Mouse (Mus musculus) myocyte (in vitro differentiated cells): ENCODE measurements at regions not wholly inside any gene's neighbourhood (a gene's known extent, or its start where the extent isn't known, plus 50 kb on each side); places are given as distances from the start of the nearest gene placed in this dataset.

Experiments
- H3K27me3 ChIP-seq: one replicate; pipeline ENCODE4 v1.6.1; 2011; ENCODE audit not compliant: control insufficient read depth, insufficient read depth, insufficient read length
- H3K36me3 ChIP-seq: one replicate; pipeline ENCODE4 v1.6.1; 2011; ENCODE audit not compliant: control insufficient read depth, insufficient read depth
- H3K4me2 ChIP-seq: one replicate; pipeline ENCODE4 v1.6.1; 2011; ENCODE audit warnings: low read depth, control low read depth
- H3K4me3 ChIP-seq: one replicate; pipeline ENCODE4 v1.5.1; 2011; ENCODE audit warnings: mild to moderate bottlenecking, control low read depth, moderate library complexity
- H3K79me2 ChIP-seq: one replicate; pipeline ENCODE4 v1.6.1; 2011; ENCODE audit not compliant: control insufficient read depth, insufficient read depth
- H3ac ChIP-seq: one replicate; pipeline ENCODE4 v1.6.1; 2011; ENCODE audit not compliant: control insufficient read depth, insufficient read length
- CEBPB ChIP-seq: IDR thresholded peaks from 2 replicates; pipeline ENCODE4 v1.6.1; 2011; ENCODE audit warnings: mild to moderate bottlenecking, moderate library complexity; ENCODE audit not compliant: poor library complexity, insufficient read depth, severe bottlenecking
- E2F4 ChIP-seq: IDR thresholded peaks from one replicate; pipeline ENCODE4 v1.6.1; 2011; ENCODE audit warnings: mild to moderate bottlenecking, control low read depth, moderate library complexity; ENCODE audit not compliant: insufficient read depth
- MAX ChIP-seq: IDR thresholded peaks from one replicate; pipeline ENCODE4 v1.6.1; 2011; ENCODE audit warnings: low read depth, mild to moderate bottlenecking, control low read depth
- MYOD1 ChIP-seq, 3 experiments: IDR thresholded peaks; one replicate each; pipeline ENCODE4 v1.6.1; 2011; ENCODE audit warnings: control low read depth in 2 of 3, low read depth in 2 of 3, mild to moderate bottlenecking in 2 of 3, moderate library complexity in 1 of 3; ENCODE audit not compliant: insufficient read length in 2 of 3, control insufficient read depth in 1 of 3
- MYOG ChIP-seq, 3 experiments: IDR thresholded peaks; one replicate each; pipeline ENCODE4 v1.6.1; 2011; ENCODE audit warnings: control low read depth in 2 of 3, low read depth in 2 of 3, mild to moderate bottlenecking in 2 of 3; ENCODE audit not compliant: insufficient read length in 2 of 3, control insufficient read depth in 1 of 3, insufficient read depth in 1 of 3
- POLR2A ChIP-seq: IDR thresholded peaks from one replicate; pipeline ENCODE4 v1.6.1; 2011; ENCODE audit warnings: low read depth, mild to moderate bottlenecking, control low read depth, moderate library complexity; ENCODE audit not compliant: insufficient read length
- POLR2AphosphoS2 ChIP-seq: IDR thresholded peaks from one replicate; pipeline ENCODE4 v1.6.1; 2011; ENCODE audit warnings: low read depth, control low read depth; ENCODE audit not compliant: insufficient read length
- REST ChIP-seq: IDR thresholded peaks from one replicate; pipeline ENCODE4 v1.6.1; 2011; ENCODE audit warnings: mild to moderate bottlenecking, control low read depth, moderate library complexity; ENCODE audit not compliant: insufficient read depth, insufficient read length
- SRF ChIP-seq: IDR thresholded peaks from one replicate; pipeline ENCODE4 v1.6.1; 2011; ENCODE audit warnings: low read depth; ENCODE audit not compliant: control insufficient read depth, insufficient read length
- TCF12 ChIP-seq: IDR thresholded peaks from one replicate; pipeline ENCODE4 v1.6.1; 2011; ENCODE audit warnings: mild to moderate bottlenecking, control low read depth; ENCODE audit not compliant: poor library complexity, insufficient read depth, severe bottlenecking
- TCF3 ChIP-seq: IDR thresholded peaks from one replicate; pipeline ENCODE4 v1.6.1; 2011; ENCODE audit warnings: low read depth, control low read depth; ENCODE audit not compliant: insufficient read length
- USF1 ChIP-seq: IDR thresholded peaks from one replicate; pipeline ENCODE4 v1.6.1; 2011; ENCODE audit warnings: low read depth, mild to moderate bottlenecking, control low read depth, moderate library complexity

GRCm38 (mm10) chr16:95809127-95809876, 107.4 kb downstream of the Ets2 start:
- H3K36me3 ChIP-seq: no peaks in the 10 kb centered on the region
- no peak overlapping the region for H3K4me3 ChIP-seq
- no peaks in the 10 kb centered on the region for H3K79me2 ChIP-seq
- no peak for TF ChIP-seq USF1
- no peak for TF ChIP-seq TCF12
- TF ChIP-seq SRF: no peak
- TF ChIP-seq MAX: no peak
- no peak for TF ChIP-seq MYOG (IDR thresholded peaks at IDR 0.05; ENCODE audit: control insufficient read depth in 1 of 3, insufficient read depth in 1 of 3, insufficient read length in 2 of 3, low read depth in 2 of 3)
- no peak for TF ChIP-seq TCF3
- TF ChIP-seq POLR2A: no peak
- H3K4me2 ChIP-seq: no peak overlapping the region
- H3K27me3 ChIP-seq: no peaks in the 10 kb centered on the region
- no peak overlapping the region for H3ac ChIP-seq

DNA sequence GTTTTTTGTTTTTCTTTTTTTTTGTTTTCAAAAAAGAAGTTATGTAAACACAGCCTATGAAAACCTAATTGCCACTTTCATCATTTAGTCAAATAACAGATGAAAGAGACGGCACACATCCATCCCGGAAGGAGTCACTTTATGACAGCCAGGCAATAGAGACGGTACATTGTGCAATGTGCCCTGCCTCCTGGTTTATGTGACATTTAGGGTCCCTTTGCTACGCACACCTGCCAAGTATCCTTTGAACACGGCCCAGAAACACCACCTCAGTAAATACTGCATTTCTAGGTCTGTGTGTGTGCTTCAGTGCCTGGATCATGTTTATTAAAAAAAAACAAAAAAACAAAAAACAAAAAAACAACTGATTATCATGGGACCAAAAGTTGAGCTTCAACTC, 104.6 kb downstream of the Ets2 start:
- no peak overlapping the region for H3K4me2 ChIP-seq
- H3ac ChIP-seq: no peak overlapping the region
- no peaks in the 10 kb centered on the region for H3K36me3 ChIP-seq
- no peaks in the 10 kb centered on the region for H3K27me3 ChIP-seq
- H3K4me3 ChIP-seq: no peak overlapping the region
- H3K79me2 ChIP-seq: no peaks in the 10 kb centered on the region
- TF ChIP-seq TCF12 (no peak), MYOD1 (IDR thresholded peaks at IDR 0.05; ENCODE audit: control insufficient read depth in 1 of 3, insufficient read length in 2 of 3, low read depth in 2 of 3) (no peak)

GRCm38 (mm10) chr16:95804199-95804598, 102.3 kb downstream of the Ets2 start:
- Histone ChIP-seq H3K4me2 (no peak overlapping the region), H3K79me2 (no peaks in the 10 kb centered on the region), H3ac (no peak overlapping the region), H3K4me3 (no peak overlapping the region), H3K36me3 (no peaks in the 10 kb centered on the region), H3K27me3 (no peaks in the 10 kb centered on the region)
- TF ChIP-seq USF1 (no peak), POLR2A (no peak), TCF12 (no peak), POLR2AphosphoS2 (no peak), E2F4 (no peak), CEBPB (no peak), MYOG (IDR thresholded peaks at IDR 0.05; ENCODE audit: control insufficient read depth in 1 of 3, insufficient read depth in 1 of 3, insufficient read length in 2 of 3, low read depth in 2 of 3) (no peak), MAX (no peak), MYOD1 (IDR thresholded peaks at IDR 0.05; ENCODE audit: control insufficient read depth in 1 of 3, insufficient read length in 2 of 3, low read depth in 2 of 3) (no peak), TCF3 (no peak), REST (no peak), SRF (no peak)

DNA sequence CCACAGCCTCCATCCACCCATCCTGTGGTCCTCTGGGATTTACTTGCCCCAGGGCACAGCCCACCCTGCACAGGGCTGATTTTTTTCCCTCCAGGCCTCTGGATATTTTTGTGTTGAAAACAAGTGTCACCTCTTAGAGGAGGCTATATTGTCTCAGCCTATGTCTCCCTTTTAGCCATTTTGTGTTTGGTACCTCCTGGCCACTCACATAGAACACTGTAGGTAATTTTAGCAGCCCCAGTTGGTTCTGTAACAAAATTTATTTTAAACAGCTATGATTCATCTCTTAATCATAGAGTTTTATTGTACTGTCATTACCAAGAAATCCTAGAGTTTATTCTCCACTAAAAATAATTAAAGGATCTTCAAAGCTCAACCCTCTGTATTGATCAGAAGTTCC, 100.8 kb downstream of the Ets2 start:
- H3ac ChIP-seq: no peak overlapping the region
- no peak for TF ChIP-seq SRF
- TF ChIP-seq POLR2A: no peak
- no peak for TF ChIP-seq CEBPB
- no peak for TF ChIP-seq REST
- TF ChIP-seq MYOD1 (IDR thresholded peaks at IDR 0.05; ENCODE audit: control insufficient read depth in 1 of 3, insufficient read length in 2 of 3, low read depth in 2 of 3): no peak
- TF ChIP-seq MYOG (IDR thresholded peaks at IDR 0.05; ENCODE audit: control insufficient read depth in 1 of 3, insufficient read depth in 1 of 3, insufficient read length in 2 of 3, low read depth in 2 of 3): no peak
- no peak for TF ChIP-seq E2F4
- no peak for TF ChIP-seq POLR2AphosphoS2
- TF ChIP-seq TCF3: no peak
- TF ChIP-seq USF1: no peak
- TF ChIP-seq TCF12: no peak
- TF ChIP-seq MAX: no peak
- H3K4me3 ChIP-seq: no peak overlapping the region
- no peaks in the 10 kb centered on the region for H3K36me3 ChIP-seq
- H3K4me2 ChIP-seq: peak overlapping the region; percentile 28
- H3K27me3 ChIP-seq: no peaks in the 10 kb centered on the region
- no peaks in the 10 kb centered on the region for H3K79me2 ChIP-seq

DNA sequence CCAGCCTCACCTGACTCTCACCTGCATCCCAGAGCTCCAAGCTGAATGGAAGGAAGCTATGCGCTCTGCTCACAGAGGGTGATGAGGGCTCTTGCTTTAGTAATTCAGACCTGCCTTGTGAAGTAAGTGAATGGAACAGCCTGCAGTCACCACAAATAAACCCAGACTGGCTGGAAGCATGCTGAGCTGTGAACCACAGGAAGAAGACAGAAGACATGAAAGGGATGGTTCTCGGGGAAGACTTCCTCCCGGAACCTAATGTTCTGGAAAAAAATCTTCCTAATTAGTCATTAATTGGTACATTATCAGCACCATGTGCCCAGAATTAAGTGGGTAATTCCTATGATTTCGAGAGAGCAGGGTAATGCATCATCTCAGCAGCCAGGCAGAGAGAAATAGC, 100.3 kb downstream of the Ets2 start:
- Histone ChIP-seq H3K4me2 (peak overlapping the region; percentile 28), H3ac (no peak overlapping the region), H3K27me3 (no peaks in the 10 kb centered on the region), H3K4me3 (no peak overlapping the region), H3K79me2 (no peaks in the 10 kb centered on the region), H3K36me3 (no peaks in the 10 kb centered on the region)
- no peak for TF ChIP-seq USF1
